Comparison of ENCODE assay signal across 8 mouse cellular contexts in genomic region chr13:24279762-24280438, GRCm38 (mm10). TPM values are rescaled to one million over a fixed set of nuclear protein-coding genes. Genes with fewer than 3 reads are reported as not detected.
DNase-seq lines count a peak whose midpoint lies in the region; ATAC-seq and TF ChIP-seq lines count a peak whose summit lies in the region.

No protein-coding gene starts in this region.

- 1% methylated on average over 21 of the region's 21 CpGs for WGBS in embryonic facial prominence, embryonic 15.5 days
- WGBS in intestine, postnatal 0 days: 2% methylated on average over 21 of the region's 21 CpGs
- 1% methylated on average over 21 of the region's 21 CpGs for WGBS in lung, embryonic 14.5 days
- 2% methylated on average over 21 of the region's 21 CpGs for WGBS in stomach, embryonic 15.5 days

- DNase-seq in CH12.LX (ENCODE audit: extremely low read depth): no peak
- DNase-seq in ZHBTc4 (ENCODE audit: low read depth, low spot score): peak; percentile 42
- peak; percentile 57 for DNase-seq in lung, embryonic 14.5 days
- no peak for DNase-seq in thymus, postnatal 4 days

- H3K9me3 ChIP-seq in CH12.LX (replicated peaks; ENCODE audit: low read length): no peaks in the 10 kb centered on the region
- no peaks in the 10 kb centered on the region for H3K9me3 ChIP-seq in embryonic facial prominence, embryonic 15.5 days (replicated peaks)
- H3K9me3 ChIP-seq in intestine, postnatal 0 days (ENCODE audit: control insufficient read depth): no peaks in the 10 kb centered on the region
- no peaks in the 10 kb centered on the region for H3K9me3 ChIP-seq in lung, embryonic 14.5 days (ENCODE audit: low read depth, low read length)
- H3K9me3 ChIP-seq in stomach, embryonic 15.5 days: no peaks in the 10 kb centered on the region

- H3K4me1 ChIP-seq in CH12.LX (ENCODE audit: control insufficient read depth in 1 of 2, insufficient read depth in 2 of 2): peaks cover 5 to 13% of the 10 kb centered on the region in 2 experiments; a peak in 3 of 4 replicates
- peaks cover 23% of the 10 kb centered on the region for H3K4me1 ChIP-seq in embryonic facial prominence, embryonic 15.5 days
- no peaks in the 10 kb centered on the region; the same call in 1 of the 2 replicates for H3K4me1 ChIP-seq in intestine, postnatal 0 days (replicated peaks; ENCODE audit: control insufficient read depth, insufficient read depth, low read length)
- no peaks in the 10 kb centered on the region for H3K4me1 ChIP-seq in lung, embryonic 14.5 days (ENCODE audit: insufficient read depth)
- peaks cover 6% of the 10 kb centered on the region; the same call in 1 of the 2 replicates for H3K4me1 ChIP-seq in stomach, embryonic 15.5 days

- no peak for TF ChIP-seq CTCF in CH12.LX (conservative IDR thresholded peaks at IDR 0.05 in 1 of 2, IDR thresholded peaks at IDR 0.05 in 1 of 2; ENCODE audit: low read depth in 2 of 2, low read length in 2 of 2)
- 0 out of 2 replicates have a peak, but pooled peaks have one; percentile 5 for TF ChIP-seq CTCF in intestine, postnatal 0 days (IDR thresholded peaks at IDR 0.05; ENCODE audit: low read depth)
- no peak for TF ChIP-seq CTCF in lung, embryonic 14.5 days (IDR thresholded peaks at IDR 0.05; ENCODE audit: low read depth)

- H3K27ac ChIP-seq in CH12.LX (ENCODE audit: insufficient read depth, low read depth): no peak overlapping the region
- 0 out of 2 replicates have a peak overlapping the region, but pooled peaks have one; percentile 96 for H3K27ac ChIP-seq in embryonic facial prominence, embryonic 15.5 days (replicated peaks)
- peak overlapping the region; percentile 76 for H3K27ac ChIP-seq in intestine, postnatal 0 days (ENCODE audit: low read depth, low read length)
- H3K27ac ChIP-seq in lung, embryonic 14.5 days (ENCODE audit: low read depth): 0 out of 2 replicates have a peak overlapping the region, but pooled peaks have one; percentile 93
- H3K27ac ChIP-seq in stomach, embryonic 15.5 days: peak overlapping the region; percentile 96

- no peak for TF ChIP-seq EP300 in CH12.LX (IDR thresholded peaks at IDR 0.05; ENCODE audit: low read length)

- peak overlapping the region in 2 of 3 experiments; percentile 69 to 70 for H3K4me3 ChIP-seq in CH12.LX (replicated peaks in 1 of 3; ENCODE audit: low read depth in 2 of 3, low read length in 2 of 3, poor library complexity in 1 of 3)
- H3K4me3 ChIP-seq in embryonic facial prominence, embryonic 15.5 days (replicated peaks): peak overlapping the region; percentile 79
- peak overlapping the region; percentile 63 for H3K4me3 ChIP-seq in intestine, postnatal 0 days (ENCODE audit: low read depth, low read length)
- peak overlapping the region; percentile 68 for H3K4me3 ChIP-seq in lung, embryonic 14.5 days (ENCODE audit: low read depth, low read length)
- peak overlapping the region; percentile 85 for H3K4me3 ChIP-seq in stomach, embryonic 15.5 days (replicated peaks)

- no peaks in the 10 kb centered on the region for H3K79me2 ChIP-seq in CH12.LX (replicated peaks; ENCODE audit: control insufficient read depth, extremely low read depth, insufficient read depth, poor library complexity, severe bottlenecking)

- H3K9ac ChIP-seq in CH12.LX (ENCODE audit: insufficient read depth, low read depth): no peak overlapping the region
- H3K9ac ChIP-seq in embryonic facial prominence, embryonic 15.5 days: peak overlapping the region; percentile 91
- peak overlapping the region; percentile 53 for H3K9ac ChIP-seq in intestine, postnatal 0 days (ENCODE audit: low read depth, low read length)
- H3K9ac ChIP-seq in lung, embryonic 14.5 days: peak overlapping the region; percentile 71
- H3K9ac ChIP-seq in stomach, embryonic 15.5 days: peak overlapping the region; percentile 95; the same call in 1 of the 2 replicates

- no peak for TF ChIP-seq POLR2A in CH12.LX (IDR thresholded peaks at IDR 0.05; ENCODE audit: low read depth, low read length)

- peaks cover 0 to 4% of the 10 kb centered on the region in 2 experiments for H3K36me3 ChIP-seq in CH12.LX (replicated peaks in 1 of 2; ENCODE audit: control insufficient read depth in 1 of 2, insufficient read depth in 1 of 2, low read length in 1 of 2)
- no peaks in the 10 kb centered on the region for H3K36me3 ChIP-seq in embryonic facial prominence, embryonic 15.5 days
- H3K36me3 ChIP-seq in intestine, postnatal 0 days (ENCODE audit: control insufficient read depth, insufficient read depth): peaks cover 4% of the 10 kb centered on the region; the same call in 1 of the 2 replicates
- H3K36me3 ChIP-seq in lung, embryonic 14.5 days (ENCODE audit: insufficient read depth): peaks cover 5% of the 10 kb centered on the region; the same call in 1 of the 2 replicates
- H3K36me3 ChIP-seq in stomach, embryonic 15.5 days: no peaks in the 10 kb centered on the region

- ATAC-seq in embryonic facial prominence, embryonic 15.5 days (ENCODE audit: insufficient number of reproducible peaks, low FRiP score, low TSS enrichment, low read depth): no peak
- peak; percentile 28 for ATAC-seq in intestine, postnatal 0 days
- peak; percentile 12; the same call in 1 of the 2 replicates for ATAC-seq in lung, embryonic 14.5 days (ENCODE audit: insufficient read depth)
- ATAC-seq in stomach, embryonic 15.5 days (ENCODE audit: insufficient read depth, low FRiP score, low read depth): peak; percentile 18; the same call in 1 of the 2 replicates
- ATAC-seq in megakaryocyte progenitor cell, adult 5-6 weeks (replicated peaks; ENCODE audit: poor library complexity): no peak

- in situ Hi-C loops in CH12.LX (cut with MboI; ENCODE audit: low pct_ligation_motif_present, low pct_unique_long_range_greater_than_20kb, low sequenced_read_pairs): loop anchor here (25.0 kb wide), 1 partner anchor 443 kb away; the partner anchor contains the start of gene Slc17a3

- dilution Hi-C loops in CH12.LX (cut with MboI; ENCODE audit: extremely low pct_ligation_motif_present, extremely low pct_unique_long_range_greater_than_20kb, low sequenced_read_pairs): no loop called here

- TF ChIP-seq RAD21 in CH12.LX (IDR thresholded peaks at IDR 0.05; ENCODE audit: low read depth, low read length): no peak

- H3K27me3 ChIP-seq in CH12.LX (replicated peaks): no peaks in the 10 kb centered on the region
- no peaks in the 10 kb centered on the region for H3K27me3 ChIP-seq in embryonic facial prominence, embryonic 15.5 days
- no peaks in the 10 kb centered on the region for H3K27me3 ChIP-seq in intestine, postnatal 0 days (replicated peaks; ENCODE audit: control insufficient read depth, insufficient read depth, low read length)
- H3K27me3 ChIP-seq in lung, embryonic 14.5 days (ENCODE audit: insufficient read depth, low read length): no peaks in the 10 kb centered on the region
- H3K27me3 ChIP-seq in stomach, embryonic 15.5 days (replicated peaks): no peaks in the 10 kb centered on the region

- H3K4me2 ChIP-seq in CH12.LX (ENCODE audit: insufficient read depth, low read depth, poor library complexity, severe bottlenecking): peak overlapping the region; percentile 74
- H3K4me2 ChIP-seq in embryonic facial prominence, embryonic 15.5 days (replicated peaks): peak overlapping the region; percentile 93
- peak overlapping the region; percentile 90 for H3K4me2 ChIP-seq in intestine, postnatal 0 days (replicated peaks; ENCODE audit: low read depth)
- peak overlapping the region; percentile 84 for H3K4me2 ChIP-seq in lung, embryonic 14.5 days
- peak overlapping the region; percentile 87 for H3K4me2 ChIP-seq in stomach, embryonic 15.5 days

TF ChIP-seq in CH12.LX, 34 proteins besides CTCF, POLR2A, EP300 and RAD21:
- TF ChIP-seq UBTF (IDR thresholded peaks at IDR 0.05; ENCODE audit: low read depth, low read length): no peak
TF ChIP-seq in CH12.LX: peak in this region for 0.

RNA-seq across cellular contexts. Expression of gene Carmil1, which starts 0.7 kb away (rescaled TPM):
- total RNA-seq in CH12.LX (2012; rRNA removed) (1.1 and 1.8 TPM in 2 replicates), CH12.LX (2014; rRNA removed) (5.7 and 7.2 TPM in 2 replicates)
- 9.4 and 11.0 TPM in 2 replicates for polyA plus RNA-seq in CH12.LX (2012; ENCODE audit: insufficient read length, low read depth)
- 35.8 and 39.9 TPM in 2 replicates for polyA plus RNA-seq in embryonic facial prominence, embryonic 15.5 days (2015; fragmentation: Nextera tagmentation; extraction: Ambion mirVana)
- 25.6 and 25.9 TPM in 2 replicates for polyA plus RNA-seq in intestine, postnatal 0 days (2015; fragmentation: Nextera tagmentation; extraction: Ambion mirVana)
- polyA plus RNA-seq in lung, embryonic 14.5 days (2014; fragmentation: Nextera tagmentation; extraction: Ambion mirVana): 48.3 and 50.7 TPM in 2 replicates
- 37.2 and 40.5 TPM in 2 replicates for polyA plus RNA-seq in stomach, embryonic 15.5 days (2015; fragmentation: Nextera tagmentation; extraction: Ambion mirVana)
- total RNA-seq in megakaryocyte progenitor cell, adult 5-6 weeks (2015): 3.7 and 3.8 TPM in 2 replicates
- 4.9 and 5.6 TPM in 2 replicates for total RNA-seq in megakaryocyte progenitor cell, adult 5-6 weeks (2017)

RNA-seq across cellular contexts. Expression of gene Cmah, which starts 47.3 kb away (rescaled TPM):
- 5.5 and 6.1 TPM in 2 replicates for total RNA-seq in CH12.LX (2012; rRNA removed)
- total RNA-seq in CH12.LX (2014; rRNA removed): 5.0 and 5.3 TPM in 2 replicates
- polyA plus RNA-seq in CH12.LX (2012; ENCODE audit: insufficient read length, low read depth): 15.5 and 17.4 TPM in 2 replicates
- polyA plus RNA-seq in embryonic facial prominence, embryonic 15.5 days (2015; fragmentation: Nextera tagmentation; extraction: Ambion mirVana): 0.49 and 1.0 TPM in 2 replicates
- polyA plus RNA-seq in intestine, postnatal 0 days (2015; fragmentation: Nextera tagmentation; extraction: Ambion mirVana): 0.60 and 1.4 TPM in 2 replicates
- 0.15 and 0.74 TPM in 2 replicates for polyA plus RNA-seq in lung, embryonic 14.5 days (2014; fragmentation: Nextera tagmentation; extraction: Ambion mirVana)
- polyA plus RNA-seq in stomach, embryonic 15.5 days (2015; fragmentation: Nextera tagmentation; extraction: Ambion mirVana): 0.54 and 0.67 TPM in 2 replicates
- 0.56 and 2.3 TPM in 2 replicates for total RNA-seq in megakaryocyte progenitor cell, adult 5-6 weeks (2015)
- total RNA-seq in megakaryocyte progenitor cell, adult 5-6 weeks (2017): 0.71 and 1.3 TPM in 2 replicates

Comparison
In these comparisons a context has a peak if more than half of its experiments do, and no peak if none do; other contexts are left out.
1. DNase-seq: peak in ZHBTc4 (single experiment) and lung, embryonic 14.5 days (single experiment); none in CH12.LX (single experiment) and thymus, postnatal 4 days (single experiment).
2. ATAC-seq: peak in intestine, postnatal 0 days (single experiment), lung, embryonic 14.5 days (single experiment) and stomach, embryonic 15.5 days (single experiment); none in embryonic facial prominence, embryonic 15.5 days (single experiment) and megakaryocyte progenitor cell, adult 5-6 weeks (single experiment).
3. Peak in every context shown above with its lines, with median percentiles within 50 percentile points of each other: H3K4me2 ChIP-seq and H3K4me3 ChIP-seq.